ENCODE assay signal across 22 mouse cellular contexts in genomic region chr4:62475793-62476192, GRCm38 (mm10). TPM values are rescaled to one million over a fixed set of nuclear protein-coding genes. Genes with fewer than 3 reads are reported as not detected.
DNase-seq lines count a peak whose midpoint lies in the region; ATAC-seq and TF ChIP-seq lines count a peak whose summit lies in the region.
"Had no signal": no experiment of that assay in that cellular context is flagged by ENCODE, and none has a peak within 500 bp of the region (broad histone marks: within the 10 kb centered on the region; RNA-seq: fewer than 3 reads in every experiment).

No protein-coding gene starts in this region.

- TF ChIP-seq CTCF in lung, embryonic 14.5 days (IDR thresholded peaks at IDR 0.05; ENCODE audit: low read depth), result no peak
- no peak for TF ChIP-seq CTCF in small intestine, adult 2 months (IDR thresholded peaks at IDR 0.05; ENCODE audit: extremely low read depth, insufficient read length, insufficient replicate concordance, low read depth, low read length)

- no peaks in the 10 kb centered on the region for H3K9me3 ChIP-seq in lung, embryonic 14.5 days (ENCODE audit: low read depth, low read length)
- H3K9me3 ChIP-seq: forebrain, embryonic 12.5 days; liver, embryonic 12.5 days had no signal

- 59% methylated on average over 6 of the region's 6 CpGs for WGBS in lung, embryonic 14.5 days
- WGBS in small intestine, adult 2 months, result 14% methylated on average over 6 of the region's 6 CpGs

- 0 out of 2 replicates have a peak, but pooled peaks cover 7% of the 10 kb centered on the region for H3K4me1 ChIP-seq in lung, embryonic 14.5 days (ENCODE audit: insufficient read depth)
- H3K4me1 ChIP-seq in small intestine, adult 2 months (ENCODE audit: control insufficient read depth, insufficient read depth, insufficient read length, low read length), result peaks cover 6% of the 10 kb centered on the region; the same call in 1 of the 2 replicates

- no peak overlapping the region for H3K27ac ChIP-seq in lung, embryonic 14.5 days (ENCODE audit: low read depth)
- peak overlapping the region; percentile 71 for H3K27ac ChIP-seq in small intestine, adult 2 months (ENCODE audit: insufficient read depth, low read depth, low read length)
- H3K27ac ChIP-seq: forebrain, embryonic 12.5 days; liver, embryonic 12.5 days had no signal

- intact Hi-C loops in left cerebral cortex, postnatal 4 days (cut with DNase I), result no loop called here

- no peak overlapping the region for H3K4me3 ChIP-seq in lung, embryonic 14.5 days (ENCODE audit: low read depth, low read length)
- H3K4me3 ChIP-seq in small intestine, adult 2 months (ENCODE audit: low read depth, low read length), result no peak overlapping the region
- H3K4me3 ChIP-seq: forebrain, embryonic 12.5 days; liver, embryonic 12.5 days had no signal

- ATAC-seq in lung, embryonic 14.5 days (ENCODE audit: insufficient read depth), result no peak
- peak; percentile 79 for ATAC-seq in inflammation-experienced regulatory T-cells, adult 6 months
- ATAC-seq: liver, embryonic 12.5 days had no signal

- H3K4me2 ChIP-seq in lung, embryonic 14.5 days, result no peak overlapping the region
- H3K4me2 ChIP-seq: forebrain, embryonic 12.5 days; liver, embryonic 12.5 days; midbrain, embryonic 11.5 days had no signal

- H3K36me3 ChIP-seq in lung, embryonic 14.5 days (ENCODE audit: insufficient read depth), result no peaks in the 10 kb centered on the region
- no peaks in the 10 kb centered on the region for H3K36me3 ChIP-seq in small intestine, adult 2 months (ENCODE audit: control insufficient read depth, insufficient read depth, low read length)
- H3K36me3 ChIP-seq: forebrain, embryonic 12.5 days; liver, embryonic 12.5 days had no signal

- H3K9ac ChIP-seq in lung, embryonic 14.5 days, result no peak overlapping the region
- H3K9ac ChIP-seq: forebrain, embryonic 12.5 days; liver, embryonic 12.5 days had no signal

- H3K27me3 ChIP-seq in lung, embryonic 14.5 days (ENCODE audit: insufficient read depth, low read length), result 0 out of 2 replicates have a peak, but pooled peaks cover 7% of the 10 kb centered on the region
- H3K27me3 ChIP-seq in small intestine, adult 2 months (ENCODE audit: control insufficient read depth, insufficient read depth, low read length), result no peaks in the 10 kb centered on the region

- TF ChIP-seq POLR2A in small intestine, adult 2 months (IDR thresholded peaks at IDR 0.05; ENCODE audit: low read depth, low read length), result no peak

- DNase-seq in lung, embryonic 14.5 days, result peak; percentile 17
- DNase-seq in lung, postnatal 10 days, result no peak
- DNase-seq in CD4-positive, CD25-positive, alpha-beta regulatory T cell, adult 2 months (ENCODE audit: low read depth, low spot score), result peak; percentile 65
- DNase-seq in left cerebral cortex, postnatal 4 days, result no peak
- DNase-seq in adrenal gland, postnatal 10 days, result no peak
- no peak for DNase-seq in frontal cortex, postnatal 36 days (ENCODE audit: low spot score in 2 of 2)
- DNase-seq: adrenal gland, adult 8-10 months; cerebellum, adult 11 months; cerebellum, postnatal 14 days; gastrocnemius, postnatal 25 days; layer of hippocampus, postnatal 36 days had no signal

RNA-seq across cellular contexts. Expression of gene Bspry, which starts 4.1 kb away (rescaled TPM):
- polyA plus RNA-seq in lung, embryonic 14.5 days (2014; fragmentation: Nextera tagmentation; extraction: Ambion mirVana), result 30.5 and 31.0 TPM in 2 replicates
- polyA plus RNA-seq in inflammation-experienced regulatory T-cells, adult 6 months (2017; shearing (Covaris generic)), result 1 to 10 TPM; 1.3 to 3.2 (median 1.9) TPM
- polyA plus RNA-seq in small intestine, adult 2 months (2012; rRNA removed), result 38.3 and 104 TPM in 2 replicates
- under 1 TPM; 0.36 TPM for total RNA-seq in left cerebral cortex, postnatal 4 days (2021)
- 1 to 10 TPM in 1 of 2 experiments, under 1 TPM in 1; 0.93 to 1.1 TPM for total RNA-seq in adrenal gland, postnatal 10 days (2021)

RNA-seq across cellular contexts. Expression of gene Wdr31, which starts 5.1 kb away (rescaled TPM):
- polyA plus RNA-seq in lung, embryonic 14.5 days (2014; fragmentation: Nextera tagmentation; extraction: Ambion mirVana), result 9.5 and 11.3 TPM in 2 replicates
- under 1 TPM in 2 of 3 experiments, not detected in 1; 0.38 to 0.99 TPM for polyA plus RNA-seq in inflammation-experienced regulatory T-cells, adult 6 months (2017; shearing (Covaris generic))
- polyA plus RNA-seq in small intestine, adult 2 months (2012; rRNA removed), result 0.43 and 0.62 TPM in 2 replicates
- 10 to 100 TPM; 12.5 to 15.1 TPM for total RNA-seq in left cerebral cortex, postnatal 4 days (2021)
- total RNA-seq in adrenal gland, postnatal 10 days (2021), result 1 to 10 TPM; 2.4 to 3.7 TPM
- total RNA-seq: gastrocnemius, postnatal 25 days had no signal

RNA-seq across cellular contexts. Expression of gene Hdhd3, which starts 27.5 kb away (rescaled TPM):
- polyA plus RNA-seq in lung, embryonic 14.5 days (2014; fragmentation: Nextera tagmentation; extraction: Ambion mirVana), result 16.6 and 17.7 TPM in 2 replicates
- polyA plus RNA-seq in inflammation-experienced regulatory T-cells, adult 6 months (2017; shearing (Covaris generic)), result 1 to 10 TPM; 1.6 to 2.0 (median 1.8) TPM
- 63.6 and 68.4 TPM in 2 replicates for polyA plus RNA-seq in small intestine, adult 2 months (2012; rRNA removed)
- 1 to 10 TPM; 5.7 to 6.6 TPM for total RNA-seq in left cerebral cortex, postnatal 4 days (2021)
- 10 to 100 TPM; 16.7 to 19.5 TPM for total RNA-seq in adrenal gland, postnatal 10 days (2021)

RNA-seq across cellular contexts. Expression of gene Rnf183, which starts 40.7 kb away (rescaled TPM):
- not detected in 2 replicates for polyA plus RNA-seq in lung, embryonic 14.5 days (2014; fragmentation: Nextera tagmentation; extraction: Ambion mirVana)
- not detected for polyA plus RNA-seq in inflammation-experienced regulatory T-cells, adult 6 months (2017; shearing (Covaris generic))
- 2.3 and 6.1 TPM in 2 replicates for polyA plus RNA-seq in small intestine, adult 2 months (2012; rRNA removed)
- total RNA-seq in left cerebral cortex, postnatal 4 days (2021), result not detected
- total RNA-seq in adrenal gland, postnatal 10 days (2021), result not detected
- total RNA-seq: gastrocnemius, postnatal 25 days; heart, adult 8-10 months; layer of hippocampus, adult 18-20 months; layer of hippocampus, postnatal 36 days had no signal
- polyA plus RNA-seq: forebrain, embryonic 12.5 days; hindbrain, embryonic 11.5 days; intestine, embryonic 14.5 days; limb, embryonic 11.5 days; liver, embryonic 12.5 days; midbrain, embryonic 11.5 days; spleen, adult 2 months had no signal

RNA-seq across cellular contexts. Expression of gene Alad, which starts 43.9 kb away (rescaled TPM):
- polyA plus RNA-seq in lung, embryonic 14.5 days (2014; fragmentation: Nextera tagmentation; extraction: Ambion mirVana), result 103 and 110 TPM in 2 replicates
- 10 to 100 TPM; 75.5 to 92.5 (median 76.8) TPM for polyA plus RNA-seq in inflammation-experienced regulatory T-cells, adult 6 months (2017; shearing (Covaris generic))
- polyA plus RNA-seq in small intestine, adult 2 months (2012; rRNA removed), result 110 and 142 TPM in 2 replicates
- total RNA-seq in left cerebral cortex, postnatal 4 days (2021), result 10 to 100 TPM; 35.3 to 36.8 TPM
- total RNA-seq in adrenal gland, postnatal 10 days (2021), result 100 to 1,000 TPM; 110 to 122 TPM

Comparison
In these comparisons a context has a peak if more than half of its experiments do, and no peak if none do; other contexts are left out.
1. DNase-seq: peak in lung, embryonic 14.5 days (single experiment) and CD4-positive, CD25-positive, alpha-beta regulatory T cell, adult 2 months (single experiment); none in lung, postnatal 10 days (single experiment), left cerebral cortex, postnatal 4 days (single experiment), adrenal gland, postnatal 10 days (single experiment) and frontal cortex, postnatal 36 days (0 of 2).